Mouse (Mus musculus): ENCODE results near the gene Ccr8. TPM values are rescaled to one million over a fixed set of nuclear protein-coding genes. Genes with fewer than 3 reads are reported as not detected.
"Not testable (repeated sequence)": the region's sequence is repeated elsewhere in the genome, so short reads cannot be mapped to it uniquely, and the experiment has no call there.

Gene Ccr8
- polyA plus RNA-seq, 1 experiment, result not detected

DNA sequence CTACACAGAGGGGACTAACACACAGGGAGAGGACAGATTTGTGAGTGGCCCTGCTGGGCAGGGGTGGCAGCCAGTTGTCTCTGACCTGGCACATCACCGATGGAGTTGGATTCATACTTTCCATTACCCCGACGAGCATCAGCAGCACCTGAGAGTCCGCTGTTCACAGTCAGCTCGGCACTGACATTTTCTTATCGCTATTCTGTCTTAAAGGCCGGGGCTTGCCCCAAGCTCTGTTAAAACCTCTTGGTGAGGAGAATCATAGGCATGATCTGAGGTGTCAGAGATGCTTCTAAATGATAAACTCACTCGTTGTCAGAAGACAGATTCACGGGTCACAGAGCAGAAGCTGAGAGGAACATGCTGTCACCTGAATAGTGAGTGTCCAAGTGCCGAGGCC is 828 bp upstream of the Ccr8 start:
- no peak for DNase-seq (ENCODE audit: low read depth)

DNA sequence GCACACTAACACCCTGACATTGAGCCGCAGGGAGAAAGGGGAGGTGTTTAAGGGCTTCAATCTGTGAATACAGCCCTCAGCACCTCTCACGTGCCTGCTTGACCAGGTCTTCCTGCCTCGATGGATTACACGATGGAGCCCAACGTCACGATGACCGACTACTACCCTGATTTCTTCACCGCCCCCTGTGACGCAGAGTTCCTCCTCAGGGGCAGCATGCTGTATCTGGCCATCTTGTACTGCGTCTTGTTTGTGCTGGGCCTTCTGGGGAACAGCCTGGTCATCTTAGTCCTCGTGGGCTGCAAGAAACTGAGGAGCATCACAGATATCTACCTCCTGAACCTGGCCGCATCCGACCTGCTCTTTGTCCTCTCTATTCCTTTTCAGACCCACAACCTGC is 1.8 kb downstream of the Ccr8 start:
- no peak for DNase-seq (ENCODE audit: low read depth)

DNA sequence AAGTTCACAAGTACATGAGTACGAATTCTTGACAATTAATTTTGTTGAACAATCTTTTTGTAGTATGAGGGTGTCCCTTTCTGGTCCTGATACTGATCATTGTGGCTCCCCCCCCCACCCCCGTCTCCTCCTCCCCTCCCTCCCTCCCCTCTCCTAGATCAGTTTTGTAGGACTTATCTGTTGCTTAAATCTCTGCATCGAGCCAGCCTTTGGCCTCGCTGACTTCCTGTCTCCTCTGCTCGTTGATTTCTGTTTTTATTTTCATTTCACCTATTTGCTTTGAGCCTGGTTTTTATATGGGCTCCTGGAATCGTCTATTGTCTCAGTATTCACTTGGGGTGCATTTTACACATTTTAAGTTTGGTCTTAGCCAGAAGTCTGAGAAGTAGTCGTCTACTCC is 4.0 kb downstream of the Ccr8 start:
- DNase-seq (ENCODE audit: low read depth), result no peak

DNA sequence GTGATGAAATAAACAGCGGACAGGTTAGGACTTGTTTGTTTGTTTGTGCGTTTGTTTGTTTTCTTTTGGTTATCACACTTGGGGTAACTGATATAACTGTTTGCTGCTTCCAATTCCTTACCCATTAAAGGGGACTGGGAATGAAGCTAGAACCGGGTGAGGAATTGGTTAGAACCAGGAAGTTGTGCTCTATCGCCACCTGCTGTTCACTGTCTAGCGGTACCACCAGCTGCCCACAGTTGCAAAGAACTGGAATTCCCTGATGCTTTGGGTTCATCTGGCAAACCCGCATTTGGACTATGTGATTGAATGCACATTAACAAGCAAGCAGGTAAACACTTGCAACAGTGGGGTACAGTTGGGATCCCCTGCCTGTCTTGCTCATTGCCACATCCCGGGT is 6.8 kb downstream of the Ccr8 start:
- no peak for DNase-seq (ENCODE audit: low read depth)

DNA sequence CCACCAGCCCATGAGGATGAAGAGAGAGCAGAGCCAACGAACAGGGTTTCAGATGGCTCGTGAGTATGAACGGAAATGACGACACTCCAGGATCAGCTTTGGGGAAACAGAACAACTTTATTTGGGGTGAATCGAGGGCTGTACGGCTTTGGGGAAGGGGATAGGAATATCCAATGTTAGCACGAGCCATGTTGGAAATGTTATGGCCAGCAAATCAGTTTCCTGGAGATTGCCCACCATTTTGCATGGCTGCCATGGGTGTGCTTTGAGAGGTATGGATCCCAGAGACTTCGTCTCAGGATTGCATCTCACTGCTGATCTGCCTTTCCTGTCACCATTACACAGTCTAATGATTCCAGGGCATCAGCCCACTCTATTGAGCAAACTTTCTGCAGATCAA is 7.4 kb downstream of the Ccr8 start:
- DNase-seq (ENCODE audit: low read depth), result no peak

DNA sequence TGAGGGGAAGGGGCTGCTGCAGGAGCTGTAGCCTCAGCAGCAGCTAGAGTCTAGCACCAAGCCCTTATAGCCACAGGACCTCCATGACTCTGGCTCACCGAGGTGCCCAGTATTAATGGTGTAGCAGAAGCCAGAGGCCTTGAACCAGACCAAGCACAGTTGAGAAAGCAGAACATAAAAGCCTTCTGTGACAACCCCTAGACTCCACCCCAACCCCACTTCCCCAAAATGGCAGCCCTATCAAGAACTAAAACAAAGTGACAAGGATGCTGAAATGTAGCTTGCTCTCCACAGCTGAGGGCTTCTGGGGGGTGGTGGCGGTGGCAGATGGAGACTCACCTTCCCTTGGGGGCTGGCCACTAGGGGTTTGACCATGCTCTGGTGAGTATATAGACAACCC is 9.3 kb downstream of the Ccr8 start:
- DNase-seq (ENCODE audit: low read depth), result no peak

DNA sequence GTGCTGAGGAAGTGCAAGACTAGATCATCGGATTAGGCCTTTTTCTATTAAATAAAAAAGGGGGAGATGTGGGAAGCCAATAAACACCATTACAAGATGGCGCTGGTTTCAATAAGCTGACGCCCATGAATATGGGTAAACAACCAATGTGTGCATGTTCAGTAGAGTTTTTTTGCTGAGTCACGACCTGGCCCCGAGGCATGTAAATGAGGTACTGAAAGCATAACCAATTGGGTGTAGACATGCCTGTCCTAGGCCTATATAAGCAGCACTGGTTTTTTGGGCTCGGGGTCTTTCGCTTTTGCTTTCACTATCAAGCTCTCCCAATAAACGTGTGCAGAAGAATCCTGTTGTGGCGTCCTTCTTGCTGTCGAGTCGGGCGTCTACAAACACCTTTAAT is 17.0 kb downstream of the Ccr8 start:
- DNase-seq (ENCODE audit: low read depth), result not testable (repeated sequence)

DNA sequence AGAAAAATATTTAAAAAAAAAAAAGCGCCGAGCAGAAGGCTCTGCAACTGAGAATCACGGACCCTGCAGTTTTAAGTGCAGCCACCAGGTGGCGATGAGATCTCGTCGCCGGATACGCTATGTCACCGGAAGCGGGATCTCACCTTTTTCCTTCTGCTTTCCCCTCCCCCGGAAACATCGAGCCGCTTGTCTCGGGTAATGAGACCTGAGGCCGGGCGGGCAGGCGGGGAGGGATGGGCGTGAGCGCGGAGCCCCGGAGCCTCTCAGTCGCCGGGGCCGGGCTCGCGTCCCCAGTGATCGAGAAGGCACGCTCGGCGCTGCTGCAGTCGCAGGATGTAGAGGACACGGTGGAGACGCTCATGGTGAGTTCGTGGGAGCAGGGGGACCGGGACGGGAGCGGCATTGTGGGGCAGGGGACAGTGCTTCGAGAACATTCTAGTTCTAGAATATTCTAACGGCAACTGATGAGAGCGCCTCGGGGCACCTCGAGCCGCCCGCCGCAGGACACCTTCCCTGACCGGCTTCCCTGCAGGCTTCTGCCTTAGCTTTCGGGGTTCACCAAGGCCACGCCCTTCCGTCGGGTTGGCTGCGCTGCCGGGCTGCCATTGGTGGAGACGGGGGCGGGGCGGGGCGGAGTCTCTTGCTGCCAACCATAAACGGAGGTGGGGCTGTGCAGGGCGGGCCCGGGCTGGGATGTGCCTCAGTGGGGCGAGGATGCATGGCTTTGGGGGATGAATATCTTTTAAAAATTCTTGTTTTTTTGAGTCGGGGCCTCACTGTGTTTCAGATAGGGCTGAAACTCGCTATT is 18.5 kb downstream of the Ccr8 start, which contains the start of gene Slc25a38:
TSS of gene Slc25a38 (plus strand) at position 164 of the 808 bp plus-strand sequence.
- DNase-seq (ENCODE audit: low read depth), result no peak

DNA sequence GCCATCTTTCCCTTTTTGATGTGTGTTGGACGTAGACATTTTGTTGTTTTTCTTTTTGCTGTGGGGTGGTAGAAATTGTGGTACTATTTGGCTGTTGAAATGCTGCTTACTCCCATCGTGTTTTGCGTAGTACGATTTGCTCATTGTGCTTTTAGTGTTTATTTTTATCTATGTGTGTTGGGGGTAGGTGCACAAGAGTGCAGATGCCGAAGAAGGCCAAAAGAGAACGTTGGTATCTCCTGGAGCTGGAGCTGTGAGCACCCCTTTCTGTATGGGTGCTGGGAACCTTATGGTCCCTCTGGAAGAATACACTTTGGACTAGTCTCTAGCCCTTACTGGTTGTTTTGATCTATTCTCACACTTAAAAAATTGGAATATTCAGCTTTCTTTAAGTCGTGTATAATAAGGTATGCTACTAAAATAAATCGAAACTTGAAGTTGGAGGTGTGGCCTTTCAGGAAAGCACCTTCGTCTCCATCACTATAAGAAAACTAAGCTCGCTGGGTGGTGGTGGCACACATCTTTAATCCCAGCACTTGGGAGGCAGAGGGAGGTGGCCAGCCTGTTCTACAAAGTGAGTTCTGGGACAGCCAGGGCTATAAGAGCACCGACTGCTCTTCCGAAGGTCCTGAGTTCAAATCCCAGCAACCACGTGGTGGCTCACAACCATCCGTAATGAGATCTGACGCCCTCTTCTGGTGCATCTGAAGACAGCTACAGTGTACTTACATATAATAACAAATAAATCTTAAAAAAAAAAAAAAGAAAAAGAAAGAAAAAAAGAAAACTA is 19.4 kb downstream of the Ccr8 start:
- DNase-seq (ENCODE audit: low read depth), result no peak

DNA sequence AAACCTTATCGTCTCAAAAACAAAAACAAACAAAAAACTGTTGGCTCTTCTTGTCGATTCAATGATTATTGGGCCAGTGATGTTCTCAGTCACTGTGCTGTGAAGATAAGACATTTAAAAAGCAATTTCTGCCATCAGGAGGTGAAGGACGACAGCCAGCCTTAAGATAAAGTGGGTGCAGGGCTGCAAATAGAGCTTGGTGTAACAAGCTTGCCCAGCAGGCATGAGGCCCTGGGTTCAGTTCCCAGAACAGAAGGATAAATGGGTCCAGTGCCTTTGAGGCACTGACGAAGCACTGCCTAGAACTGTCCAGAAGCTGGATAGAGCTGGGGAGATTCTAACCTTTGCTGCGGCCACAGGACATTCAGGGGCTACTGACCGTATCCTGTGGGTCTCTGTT is 20.6 kb downstream of the Ccr8 start:
- DNase-seq (ENCODE audit: low read depth), result no peak

DNA sequence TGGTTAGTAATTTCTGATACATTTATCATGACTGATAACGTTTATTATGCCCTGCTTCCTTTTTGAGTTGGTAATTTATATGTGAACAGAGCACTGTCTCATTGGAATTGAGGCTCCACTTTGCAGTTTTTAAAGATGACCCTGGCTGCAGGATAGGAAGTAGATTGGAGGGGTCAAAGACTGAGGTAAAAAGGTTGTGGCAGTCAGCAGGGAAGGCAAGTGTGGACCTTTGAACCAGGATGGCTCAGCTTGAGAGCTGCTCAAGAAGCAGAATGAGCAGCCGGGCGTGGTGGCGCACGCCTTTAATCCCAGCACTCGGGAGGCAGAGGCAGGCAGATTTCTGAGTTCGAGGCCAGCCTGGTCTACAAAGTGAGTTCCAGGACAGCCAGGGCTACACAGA is 21.5 kb downstream of the Ccr8 start:
- DNase-seq (ENCODE audit: low read depth), result no peak

DNA sequence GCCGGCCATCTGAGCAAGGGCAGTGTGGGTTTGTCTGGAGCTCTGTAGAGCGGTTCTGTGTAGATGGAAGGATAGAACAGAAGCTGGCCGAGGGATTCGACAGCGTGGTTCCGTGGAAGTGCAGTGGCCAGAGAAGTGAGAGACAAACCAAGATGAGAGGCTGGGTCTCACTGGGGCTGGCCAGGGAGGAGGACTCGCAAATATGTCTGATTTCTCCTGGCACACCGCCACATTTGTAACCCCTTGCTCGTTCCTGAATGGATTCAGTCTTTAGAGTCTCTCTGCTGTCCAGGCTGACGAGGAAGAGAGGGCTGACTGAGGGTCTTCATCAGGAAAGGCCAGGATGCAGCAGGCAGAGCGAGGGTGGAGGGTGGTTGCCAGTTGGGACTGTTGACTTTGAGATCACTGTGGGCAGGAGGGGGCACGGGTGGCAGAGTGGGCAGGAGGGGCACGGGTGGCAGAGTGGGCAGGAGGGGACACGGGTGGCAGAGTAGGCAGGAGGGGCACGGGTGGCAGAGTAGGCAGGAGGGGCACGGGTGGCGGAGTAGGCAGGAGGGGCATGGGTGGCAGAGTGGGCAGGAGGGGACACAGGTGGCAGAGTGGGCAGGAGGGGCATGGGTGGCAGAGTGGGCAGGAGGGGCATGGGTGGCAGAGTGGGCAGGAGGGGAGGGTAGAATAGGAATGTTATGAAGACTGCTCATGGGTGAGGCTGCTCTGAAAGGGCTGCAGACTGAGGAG is 22.3 kb downstream of the Ccr8 start:
- DNase-seq (ENCODE audit: low read depth), result no peak

DNA sequence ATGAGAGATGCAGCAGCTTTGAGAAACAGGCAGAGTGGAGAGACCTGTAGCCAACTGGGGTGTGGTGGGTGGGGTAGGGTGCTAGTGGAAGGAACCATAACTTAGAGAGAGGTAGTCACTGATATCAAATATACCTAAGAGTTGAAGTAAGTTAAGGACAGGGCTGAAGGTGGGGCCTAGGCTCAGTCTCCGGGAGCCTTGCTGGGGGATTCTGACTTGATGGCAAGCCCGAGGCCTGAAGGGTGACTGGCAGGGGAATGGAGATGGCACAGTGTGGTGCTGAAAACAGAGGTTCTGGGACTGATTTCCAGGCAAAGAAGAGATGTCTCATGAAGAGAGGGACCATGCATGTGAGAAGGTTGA is 22.9 kb downstream of the Ccr8 start:
- no peak for DNase-seq (ENCODE audit: low read depth)

DNA sequence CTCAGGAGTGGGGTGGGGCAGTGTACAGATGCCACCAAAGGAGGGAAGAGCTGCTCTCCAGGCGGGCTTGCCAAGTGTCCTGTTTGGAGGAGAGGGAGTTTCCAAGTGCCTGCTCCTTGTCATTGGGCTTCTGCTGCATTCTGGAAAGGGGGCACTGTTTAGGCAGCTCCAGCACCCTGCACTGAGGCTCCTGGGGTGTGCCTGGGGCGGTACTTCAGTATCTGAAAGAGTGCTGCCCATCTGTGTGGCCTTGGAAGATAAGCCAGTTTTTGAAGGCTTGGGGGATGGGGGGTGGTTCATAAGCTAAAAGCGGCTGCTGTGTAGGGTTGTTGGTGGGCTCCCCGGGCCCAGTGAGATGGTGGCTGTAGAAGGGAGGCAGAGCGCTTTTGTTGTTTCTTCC is 23.7 kb downstream of the Ccr8 start:
- no peak for DNase-seq (ENCODE audit: low read depth)

DNA sequence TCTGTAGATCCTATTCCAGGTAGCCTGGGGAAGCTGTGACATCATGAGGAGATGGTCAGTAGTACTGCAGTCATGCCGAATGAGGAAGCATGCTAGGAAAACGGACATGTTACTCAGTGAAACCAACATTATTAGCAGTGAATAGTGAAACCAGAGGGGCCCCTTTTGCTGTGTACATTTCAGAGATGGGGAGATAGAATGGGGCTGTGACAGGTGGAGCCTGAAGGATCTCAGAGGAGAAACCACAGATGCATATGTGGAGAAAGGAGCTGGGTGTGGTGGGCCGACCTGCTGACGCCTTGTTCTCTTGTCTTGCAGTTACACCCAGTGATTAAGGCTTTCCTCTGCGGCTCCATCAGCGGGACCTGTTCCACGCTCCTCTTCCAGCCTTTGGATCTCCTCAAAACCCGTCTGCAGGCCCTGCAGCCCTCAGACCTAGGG is 24.3 kb downstream of the Ccr8 start:
- no peak for DNase-seq (ENCODE audit: low read depth)

DNA sequence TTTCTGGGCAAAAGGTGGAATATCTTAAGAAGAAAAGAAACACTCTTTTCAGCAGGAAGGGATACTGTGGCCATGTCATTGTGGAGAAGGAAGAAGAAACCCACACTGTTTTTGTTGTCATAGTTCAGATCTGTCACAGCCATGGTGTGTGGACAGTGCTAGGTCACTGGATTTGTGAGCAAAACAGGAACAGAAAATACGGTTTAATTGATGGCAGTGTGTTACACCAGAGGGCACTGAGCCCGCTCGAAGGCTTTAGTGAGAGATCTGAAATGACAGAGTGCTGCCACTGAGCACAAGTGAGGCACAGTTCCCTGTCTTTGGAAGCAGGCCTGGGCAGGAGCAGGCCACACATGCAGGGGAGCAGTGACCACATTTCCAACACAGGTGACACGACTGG is 26.3 kb downstream of the Ccr8 start:
- DNase-seq (ENCODE audit: low read depth), result no peak

DNA sequence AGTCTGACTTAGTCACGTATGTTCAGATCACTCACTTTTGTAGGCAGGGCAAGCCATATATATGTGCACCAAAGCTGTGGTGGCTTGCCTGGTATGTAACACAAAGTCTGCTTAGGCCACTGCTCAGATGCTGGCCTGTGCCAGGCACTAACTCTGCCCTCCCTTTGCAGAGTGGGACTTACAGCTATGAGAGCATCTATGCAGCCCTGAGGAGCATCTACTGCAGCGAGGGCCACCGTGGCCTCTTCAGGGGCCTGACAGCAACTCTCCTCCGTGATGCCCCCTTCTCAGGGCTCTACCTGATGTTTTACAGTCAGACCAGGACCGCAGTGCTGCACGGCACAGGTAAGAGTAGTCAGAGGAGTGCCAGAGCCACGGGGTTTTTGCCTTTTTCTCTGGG is 28.6 kb downstream of the Ccr8 start:
- DNase-seq (ENCODE audit: low read depth), result no peak

DNA sequence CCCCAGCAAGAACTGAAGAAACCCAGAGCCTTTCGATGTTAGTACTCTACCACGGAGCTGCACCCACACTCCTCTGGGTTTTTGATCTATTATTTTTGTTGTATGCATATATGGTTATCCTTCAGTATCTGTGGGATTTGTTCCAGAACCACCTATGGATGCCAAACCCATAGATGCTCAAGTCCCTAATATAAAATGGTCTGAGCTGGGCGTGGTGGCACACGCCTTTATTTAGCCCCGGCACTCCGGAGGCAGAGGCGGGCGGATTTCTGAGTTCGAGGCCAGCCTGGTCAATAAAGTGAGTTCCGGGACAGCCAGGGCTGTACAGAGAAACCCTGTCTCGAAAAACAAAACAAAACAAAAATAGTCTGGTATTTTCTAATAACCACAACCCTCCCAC is 35.0 kb downstream of the Ccr8 start:
- no peak for DNase-seq (ENCODE audit: low read depth)

DNA sequence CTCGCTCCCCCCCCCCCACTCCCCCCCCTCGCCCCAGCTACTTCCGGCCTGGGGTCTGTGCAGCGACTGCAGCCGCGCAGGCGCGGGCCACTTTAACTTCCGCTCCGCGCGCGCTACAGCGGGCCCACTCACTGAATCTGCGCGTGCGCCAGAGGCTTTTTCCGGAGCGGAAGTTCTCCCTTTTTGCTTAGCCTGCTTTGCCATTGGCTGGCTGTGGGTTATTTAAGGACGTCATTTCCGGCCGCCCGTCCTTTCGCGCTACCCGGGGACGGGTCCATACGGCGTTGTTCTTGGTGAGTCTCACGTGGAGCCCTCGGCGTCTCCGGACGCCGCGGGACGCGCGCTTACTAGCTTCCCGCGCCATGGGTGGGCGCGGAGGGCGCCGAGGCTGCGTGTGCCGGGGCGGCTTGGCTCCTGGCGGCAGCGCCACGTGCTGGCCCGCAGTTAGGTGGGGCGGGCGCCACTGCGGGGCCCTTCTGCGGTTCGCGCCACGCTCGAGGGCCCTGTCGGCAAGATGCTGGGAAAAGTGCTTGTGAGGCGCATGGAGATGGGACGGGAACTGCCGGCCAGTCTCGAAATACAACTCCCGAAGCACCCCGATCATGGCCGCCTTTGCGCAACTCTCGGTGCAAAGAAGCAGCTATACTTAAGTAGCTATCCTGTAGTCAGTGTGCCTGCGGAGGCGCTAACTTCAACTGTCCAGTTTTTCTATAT is 35.8 kb downstream of the Ccr8 start, which contains the start of gene Rpsa:
TSS of gene Rpsa (plus strand) at position 152 of the 714 bp plus-strand sequence.
- no peak for DNase-seq (ENCODE audit: low read depth)

DNA sequence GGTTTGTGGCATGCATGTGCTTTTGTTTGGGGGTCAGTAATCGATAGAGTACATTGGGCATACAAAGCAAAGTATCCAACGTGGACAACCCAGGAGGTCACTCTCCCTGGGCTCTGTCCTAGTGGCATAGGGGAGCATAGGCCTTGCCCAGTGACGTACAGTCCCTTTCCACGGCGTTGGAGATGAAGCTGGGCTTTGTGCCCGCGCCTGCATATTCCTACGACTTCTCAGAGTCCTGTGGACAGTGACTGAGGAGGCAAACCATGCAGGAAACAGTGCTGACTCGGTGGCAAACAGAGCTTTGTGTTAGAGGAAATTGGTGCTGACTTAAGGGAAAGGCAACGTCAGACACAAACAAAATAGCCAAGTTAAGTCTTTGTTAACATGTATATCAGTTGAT is 37.4 kb downstream of the Ccr8 start:
- no peak for DNase-seq (ENCODE audit: low read depth)

DNA sequence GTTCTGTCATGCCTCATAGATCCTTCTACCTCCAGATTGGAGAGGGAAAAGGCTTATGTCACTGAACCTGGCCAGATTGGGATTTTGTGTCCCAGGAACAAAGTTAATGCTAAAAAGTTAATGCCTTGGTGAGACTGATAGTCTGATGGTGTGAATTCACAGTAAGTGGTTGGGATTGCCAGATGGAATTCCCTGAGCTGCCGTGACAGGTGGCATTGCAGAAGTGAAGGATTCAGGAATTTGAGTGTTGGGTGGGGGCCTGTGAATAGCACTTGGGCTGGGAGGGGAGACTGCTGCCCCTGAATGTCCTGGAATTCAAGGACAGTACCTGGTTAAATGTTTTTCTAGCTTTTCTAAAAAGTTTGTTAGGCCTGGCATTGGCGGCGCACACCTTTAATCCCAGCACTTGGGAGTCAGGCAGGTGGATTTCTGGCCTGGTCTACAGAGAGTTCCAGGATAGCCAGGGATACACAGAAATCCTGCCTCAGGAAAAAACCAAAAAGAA is 39.9 kb downstream of the Ccr8 start:
- DNase-seq (ENCODE audit: low read depth), result no peak
